Mouse (Mus musculus) liver, postnatal 0 days (tissue): ENCODE results near the gene Hnrnpdl.

Source experiments
- CTCF ChIP-seq: sonication (generic); IDR thresholded peaks from 2 replicates; pipeline ENCODE4 v1.5.1; 2016; ENCODE audit warnings: antibody characterized with exemption, low read depth
- EP300 ChIP-seq: IDR thresholded peaks from 2 replicates; pipeline ENCODE4 v1.6.1; 2016; ENCODE audit warnings: antibody characterized with exemption, low read depth, mild to moderate bottlenecking

DNA sequence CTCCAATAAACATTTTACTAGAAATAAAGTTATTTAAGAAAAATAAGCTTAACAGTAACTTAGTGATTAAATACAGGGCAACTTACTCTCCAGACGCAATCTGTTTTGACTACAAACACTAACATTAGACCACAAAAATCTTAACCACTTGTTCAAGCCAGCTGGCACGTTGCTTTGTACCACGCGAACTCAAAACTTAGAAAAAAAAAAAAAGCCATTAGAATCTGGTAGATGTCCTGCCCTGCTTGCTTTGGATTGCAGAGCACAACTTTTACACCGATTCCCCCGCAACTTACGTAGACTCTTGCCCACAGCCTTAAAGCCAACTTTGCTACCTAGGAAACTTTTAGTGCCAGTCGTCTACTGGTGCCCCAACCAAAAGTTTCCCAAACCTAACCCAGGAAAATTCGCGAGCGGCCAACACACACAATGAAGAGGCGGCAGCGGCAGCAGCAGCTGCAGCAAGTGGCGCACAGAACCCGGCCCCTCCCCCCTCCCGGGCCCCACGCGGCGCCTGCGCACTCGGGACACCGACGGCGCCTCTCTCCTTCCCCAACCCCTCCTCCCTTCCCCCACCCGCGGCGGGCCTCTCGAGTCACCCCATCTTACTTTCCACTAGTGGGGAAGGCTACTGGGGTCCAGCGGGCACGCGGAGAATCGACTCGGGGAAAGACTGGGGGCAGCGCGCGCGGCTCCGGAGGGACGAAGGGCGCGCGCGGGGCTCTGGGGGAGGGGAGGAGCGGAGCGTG is 1.3 kb downstream of the Hnrnpdl start:
- TF ChIP-seq CTCF (no peak), EP300 (no peak)
